Mouse (Mus musculus) olfactory bulb, adult 2 months (tissue): ENCODE measurements around the gene Trim42.

Experiments used
- CTCF ChIP-seq: fragments of 200-500 bp; IDR thresholded peaks from 2 replicates; pipeline ENCODE4 v1.5.1; 2012; ENCODE audit warnings: low read depth, mild to moderate bottlenecking, low read length, moderate library complexity; ENCODE audit not compliant: insufficient read depth
- POLR2A ChIP-seq: fragments of 200-500 bp; IDR thresholded peaks from 2 replicates; pipeline ENCODE4 v1.6.1; 2012; ENCODE audit warnings: mild to moderate bottlenecking, low read depth, low read length, moderate library complexity; ENCODE audit not compliant: insufficient read depth

DNA sequence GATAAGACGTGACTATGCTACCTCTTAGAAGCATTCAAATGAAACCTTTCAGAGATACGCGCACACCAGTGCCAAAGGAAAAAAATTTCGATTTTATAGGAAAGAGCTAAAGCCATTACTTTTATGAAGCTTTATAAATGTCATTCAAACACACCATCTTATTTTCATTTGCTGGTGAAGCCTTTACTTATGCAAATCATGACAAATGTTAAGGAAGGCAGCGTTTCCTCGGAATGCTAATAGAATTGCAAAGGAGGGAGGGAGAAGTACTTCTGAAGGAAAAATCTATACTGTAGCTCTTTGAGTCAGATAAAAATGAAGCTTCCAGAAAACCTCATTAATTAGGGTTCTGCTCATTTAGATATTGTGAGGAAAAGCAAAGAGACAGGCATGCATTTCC lies 13.3 kb downstream of the Trim42 start:
- no peak for TF ChIP-seq CTCF
- TF ChIP-seq POLR2A, result no peak
